Mouse (Mus musculus) cortical plate, adult 2 months (tissue): ENCODE measurements around the gene Plcl2. TPM values are rescaled to one million over a fixed set of nuclear protein-coding genes. Genes with fewer than 3 reads are reported as not detected.
"Not testable (repeated sequence)": the region's sequence is repeated elsewhere in the genome, so short reads cannot be mapped to it uniquely, and the experiment has no call there.

ENCODE experiments used
- H3K27ac ChIP-seq: fragments of 200-500 bp; 2 replicates; pipeline ENCODE4 v1.5.1; 2012; ENCODE audit warnings: low read length, control low read depth, inconsistent platforms; ENCODE audit not compliant: insufficient read depth
- H3K4me1 ChIP-seq: fragments of 200-500 bp; 2 replicates; pipeline ENCODE4 v1.6.1; 2011; ENCODE audit warnings: low read length; ENCODE audit not compliant: control insufficient read depth, insufficient read depth
- H3K4me3 ChIP-seq: fragments of 200-500 bp; 2 replicates; pipeline ENCODE4 v1.5.1; 2011; ENCODE audit warnings: mild to moderate bottlenecking, low read length, control low read depth; ENCODE audit not compliant: insufficient read depth
- CTCF ChIP-seq: fragments of 200-500 bp; IDR thresholded peaks from 2 replicates; pipeline ENCODE4 v1.5.1; 2011; ENCODE audit warnings: mild to moderate bottlenecking, control low read depth, low read length; ENCODE audit not compliant: insufficient read depth; ENCODE audit errors: extremely low read depth
- POLR2A ChIP-seq: fragments of 200-500 bp; IDR thresholded peaks from 2 replicates; pipeline ENCODE4 v1.6.1; 2011; ENCODE audit warnings: mild to moderate bottlenecking, low read length, control low read depth; ENCODE audit not compliant: insufficient read depth; ENCODE audit errors: extremely low read depth
- polyA plus RNA-seq: library from polyadenylated mRNA; depleted of rRNA; stranded (reverse); fragments of >200 nt; gene quantifications from 2 replicates; pipeline ENCODE4 v1.2.3, GENCODE M21; 2012

Gene Plcl2
- polyA plus RNA-seq, 1 experiment: 39.3 TPM

- H3K27ac ChIP-seq: no peak overlapping the region
- no peak overlapping the region for H3K4me3 ChIP-seq
- H3K4me1 ChIP-seq: peaks cover 1% of the 10 kb centered on the region
- TF ChIP-seq POLR2A (no peak), CTCF (no peak)
Measured at GRCm38 (mm10) chr17:50557566-50558238, 48.5 kb downstream of the Plcl2 start.

GRCm38 (mm10) chr17:50558239-50558625 is 49.0 kb downstream of the Plcl2 start:
- Histone ChIP-seq H3K4me1 (peaks cover 1% of the 10 kb centered on the region), H3K4me3 (no peak overlapping the region), H3K27ac (no peak overlapping the region)
- no peak for TF ChIP-seq CTCF
- TF ChIP-seq POLR2A: no peak

GRCm38 (mm10) chr17:50565376-50566123 is 56.3 kb downstream of the Plcl2 start:
- Histone ChIP-seq H3K27ac (no peak overlapping the region), H3K4me3 (no peak overlapping the region), H3K4me1 (peaks cover 3% of the 10 kb centered on the region)
- TF ChIP-seq CTCF: no peak
- no peak for TF ChIP-seq POLR2A

- no peak overlapping the region for H3K27ac ChIP-seq
- H3K4me1 ChIP-seq: peaks cover 2% of the 10 kb centered on the region
- TF ChIP-seq POLR2A (no peak), CTCF (no peak)
- H3K4me3 ChIP-seq: no peak overlapping the region
Measured at GRCm38 (mm10) chr17:50568846-50569245, 59.6 kb downstream of the Plcl2 start.

- not testable (repeated sequence) for H3K27ac ChIP-seq, H3K4me3 ChIP-seq, H3K4me1 ChIP-seq
Measured at GRCm38 (mm10) chr17:50570228-50570627, 61.0 kb downstream of the Plcl2 start.

GRCm38 (mm10) chr17:50570681-50571398 is 61.6 kb downstream of the Plcl2 start:
- Histone ChIP-seq H3K4me1 (no peaks in the 10 kb centered on the region; the same call in 1 of the 2 replicates), H3K27ac (no peak overlapping the region), H3K4me3 (no peak overlapping the region)
- TF ChIP-seq CTCF (no peak), POLR2A (no peak)

- no peaks in the 10 kb centered on the region; the same call in 1 of the 2 replicates for H3K4me1 ChIP-seq
- H3K27ac ChIP-seq: no peak overlapping the region
- no peak overlapping the region for H3K4me3 ChIP-seq
- TF ChIP-seq CTCF: no peak
- no peak for TF ChIP-seq POLR2A
Measured at GRCm38 (mm10) chr17:50574161-50574560, 65.0 kb downstream of the Plcl2 start.

GRCm38 (mm10) chr17:50580416-50580815 is 71.2 kb downstream of the Plcl2 start:
- no peak overlapping the region for H3K27ac ChIP-seq
- peaks cover 6% of the 10 kb centered on the region for H3K4me1 ChIP-seq
- no peak for TF ChIP-seq POLR2A
- no peak for TF ChIP-seq CTCF
- H3K4me3 ChIP-seq: no peak overlapping the region

GRCm38 (mm10) chr17:50586834-50587233 is 77.6 kb downstream of the Plcl2 start:
- TF ChIP-seq POLR2A (no peak), CTCF (no peak)
- Histone ChIP-seq H3K4me3 (no peak overlapping the region), H3K27ac (no peak overlapping the region), H3K4me1 (peaks cover 10% of the 10 kb centered on the region)
